Mouse (Mus musculus): ENCODE measurements around the gene Olfr351. TPM values are rescaled to one million over a fixed set of nuclear protein-coding genes. Genes with fewer than 3 reads are reported as not detected.

Olfr351 gene
- not detected in 2 replicates for total RNA-seq (2012; rRNA removed)

GRCm38 (mm10) chr2:36862560-36862959 is at the start of gene Olfr351:
Gene Olfr351, minus strand, starts transcription at chr2:36862660.
- DNase-seq (ENCODE audit: low read depth, low spot score), result no peak
- no peaks in the 10 kb centered on the region for H3K9me3 ChIP-seq (ENCODE audit: control insufficient read depth, insufficient read depth, low read depth, low read length)
- H3K36me3 ChIP-seq (ENCODE audit: control insufficient read depth, insufficient read depth, low read length, poor library complexity, severe bottlenecking), result no peaks in the 10 kb centered on the region
- no peak within 1 kb of the TSS for H3K4me3 ChIP-seq (ENCODE audit: insufficient read depth in 1 of 2, low read depth in 1 of 2, low read length in 2 of 2, poor library complexity in 1 of 2, severe bottlenecking in 1 of 2)
- no peak for TF ChIP-seq ZNF384 (IDR thresholded peaks at IDR 0.05; ENCODE audit: low read depth, low read length)
- TF ChIP-seq MAFK (IDR thresholded peaks at IDR 0.05; ENCODE audit: insufficient read depth, low read depth, low read length), result no peak
- TF ChIP-seq HCFC1 (IDR thresholded peaks at IDR 0.05; ENCODE audit: borderline replicate concordance, insufficient read depth, low read length), result no peak
- no peak for TF ChIP-seq ZC3H11A (IDR thresholded peaks at IDR 0.05; ENCODE audit: borderline replicate concordance, low read depth, low read length)
- no peak for TF ChIP-seq CHD2 (IDR thresholded peaks at IDR 0.05; ENCODE audit: low read depth, low read length)
- in situ Hi-C loops (cut with MboI; ENCODE audit: low sequenced_read_pairs in 2 of 2, unreplicated experiment in 2 of 2), result no loop called here
- no peak within 1 kb of the TSS for H3K27ac ChIP-seq (ENCODE audit: insufficient read depth, low read depth, low read length, poor library complexity, severe bottlenecking)
- H3K9ac ChIP-seq (ENCODE audit: insufficient read depth, low read depth, low read length, poor library complexity, severe bottlenecking), result no peak within 1 kb of the TSS
- H3K4me1 ChIP-seq (ENCODE audit: control insufficient read depth in 2 of 2, insufficient read depth in 2 of 2, low read length in 2 of 2, poor library complexity in 1 of 2), result no peaks in the 10 kb centered on the region

- Histone ChIP-seq H3K27ac (ENCODE audit: insufficient read depth, low read depth, low read length, poor library complexity, severe bottlenecking) (no peak within 1 kb of the TSS), H3K4me3 (ENCODE audit: insufficient read depth in 1 of 2, low read depth in 1 of 2, low read length in 2 of 2, poor library complexity in 1 of 2, severe bottlenecking in 1 of 2) (no peak within 1 kb of the TSS), H3K36me3 (ENCODE audit: control insufficient read depth, insufficient read depth, low read length, poor library complexity, severe bottlenecking) (no peaks in the 10 kb centered on the region), H3K9ac (ENCODE audit: insufficient read depth, low read depth, low read length, poor library complexity, severe bottlenecking) (no peak within 1 kb of the TSS), H3K9me3 (ENCODE audit: control insufficient read depth, insufficient read depth, low read depth, low read length) (no peaks in the 10 kb centered on the region), H3K4me1 (ENCODE audit: control insufficient read depth in 2 of 2, insufficient read depth in 2 of 2, low read length in 2 of 2, poor library complexity in 1 of 2) (no peaks in the 10 kb centered on the region)
- DNase-seq (ENCODE audit: low read depth, low spot score), result no peak
- in situ Hi-C loops (cut with MboI; ENCODE audit: low sequenced_read_pairs in 2 of 2, unreplicated experiment in 2 of 2), result no loop called here
- no peak for TF ChIP-seq HCFC1 (IDR thresholded peaks at IDR 0.05; ENCODE audit: borderline replicate concordance, insufficient read depth, low read length)
- TF ChIP-seq ZC3H11A (IDR thresholded peaks at IDR 0.05; ENCODE audit: borderline replicate concordance, low read depth, low read length), result no peak
- no peak for TF ChIP-seq CHD2 (IDR thresholded peaks at IDR 0.05; ENCODE audit: low read depth, low read length)
- TF ChIP-seq MAFK (IDR thresholded peaks at IDR 0.05; ENCODE audit: insufficient read depth, low read depth, low read length), result no peak
- TF ChIP-seq ZNF384 (IDR thresholded peaks at IDR 0.05; ENCODE audit: low read depth, low read length), result no peak
Observed at GRCm38 (mm10) chr2:36905380-36905779, 42.9 kb upstream of the Olfr351 start, which contains the start of gene Olfr354. Gene Olfr354, plus strand, starts transcription at chr2:36905680.

- no peak for DNase-seq (ENCODE audit: low read depth, low spot score)
- Histone ChIP-seq H3K9ac (ENCODE audit: insufficient read depth, low read depth, low read length, poor library complexity, severe bottlenecking) (no peak overlapping the region), H3K4me1 (ENCODE audit: control insufficient read depth in 2 of 2, insufficient read depth in 2 of 2, low read length in 2 of 2, poor library complexity in 1 of 2) (no peaks in the 10 kb centered on the region), H3K36me3 (ENCODE audit: control insufficient read depth, insufficient read depth, low read length, poor library complexity, severe bottlenecking) (no peaks in the 10 kb centered on the region), H3K9me3 (ENCODE audit: control insufficient read depth, insufficient read depth, low read depth, low read length) (no peaks in the 10 kb centered on the region), H3K27ac (ENCODE audit: insufficient read depth, low read depth, low read length, poor library complexity, severe bottlenecking) (no peak overlapping the region), H3K4me3 (ENCODE audit: insufficient read depth in 1 of 2, low read depth in 1 of 2, low read length in 2 of 2, poor library complexity in 1 of 2, severe bottlenecking in 1 of 2) (no peak overlapping the region)
- no peak for TF ChIP-seq ZC3H11A (IDR thresholded peaks at IDR 0.05; ENCODE audit: borderline replicate concordance, low read depth, low read length)
- no peak for TF ChIP-seq CHD2 (IDR thresholded peaks at IDR 0.05; ENCODE audit: low read depth, low read length)
- no peak for TF ChIP-seq MAFK (IDR thresholded peaks at IDR 0.05; ENCODE audit: insufficient read depth, low read depth, low read length)
- TF ChIP-seq ZNF384 (IDR thresholded peaks at IDR 0.05; ENCODE audit: low read depth, low read length), result no peak
- TF ChIP-seq HCFC1 (IDR thresholded peaks at IDR 0.05; ENCODE audit: borderline replicate concordance, insufficient read depth, low read length), result no peak
- in situ Hi-C loops (cut with MboI; ENCODE audit: low sequenced_read_pairs in 2 of 2, unreplicated experiment in 2 of 2), result no loop called here
Observed at GRCm38 (mm10) chr2:36897114-36897513, 34.7 kb upstream of the Olfr351 start.

- no peaks in the 10 kb centered on the region for H3K9me3 ChIP-seq (ENCODE audit: control insufficient read depth, insufficient read depth, low read depth, low read length)
- no peak within 1 kb of the TSS for H3K27ac ChIP-seq (ENCODE audit: insufficient read depth, low read depth, low read length, poor library complexity, severe bottlenecking)
- H3K9ac ChIP-seq (ENCODE audit: insufficient read depth, low read depth, low read length, poor library complexity, severe bottlenecking), result no peak within 1 kb of the TSS
- in situ Hi-C loops (cut with MboI; ENCODE audit: low sequenced_read_pairs in 2 of 2, unreplicated experiment in 2 of 2), result no loop called here
- H3K36me3 ChIP-seq (ENCODE audit: control insufficient read depth, insufficient read depth, low read length, poor library complexity, severe bottlenecking), result no peaks in the 10 kb centered on the region
- no peak for DNase-seq (ENCODE audit: low read depth, low spot score)
- no peaks in the 10 kb centered on the region for H3K4me1 ChIP-seq (ENCODE audit: control insufficient read depth in 2 of 2, insufficient read depth in 2 of 2, low read length in 2 of 2, poor library complexity in 1 of 2)
- TF ChIP-seq MAFK (IDR thresholded peaks at IDR 0.05; ENCODE audit: insufficient read depth, low read depth, low read length), result no peak
- TF ChIP-seq ZNF384 (IDR thresholded peaks at IDR 0.05; ENCODE audit: low read depth, low read length), result no peak
- TF ChIP-seq ZC3H11A (IDR thresholded peaks at IDR 0.05; ENCODE audit: borderline replicate concordance, low read depth, low read length), result no peak
- no peak for TF ChIP-seq CHD2 (IDR thresholded peaks at IDR 0.05; ENCODE audit: low read depth, low read length)
- no peak for TF ChIP-seq HCFC1 (IDR thresholded peaks at IDR 0.05; ENCODE audit: borderline replicate concordance, insufficient read depth, low read length)
- H3K4me3 ChIP-seq (ENCODE audit: insufficient read depth in 1 of 2, low read depth in 1 of 2, low read length in 2 of 2, poor library complexity in 1 of 2, severe bottlenecking in 1 of 2), result no peak within 1 kb of the TSS
Observed at GRCm38 (mm10) chr2:36892836-36893235, 30.4 kb upstream of the Olfr351 start, which contains the start of gene Olfr353. Gene Olfr353, minus strand, starts transcription at chr2:36892936.

GRCm38 (mm10) chr2:36868160-36868559 is 5.7 kb upstream of the Olfr351 start, which contains the start of gene Olfr352:
Gene Olfr352, plus strand, starts transcription at chr2:36868460.
- DNase-seq (ENCODE audit: low read depth, low spot score), result no peak
- H3K9ac ChIP-seq (ENCODE audit: insufficient read depth, low read depth, low read length, poor library complexity, severe bottlenecking), result no peak within 1 kb of the TSS
- H3K36me3 ChIP-seq (ENCODE audit: control insufficient read depth, insufficient read depth, low read length, poor library complexity, severe bottlenecking), result no peaks in the 10 kb centered on the region
- H3K27ac ChIP-seq (ENCODE audit: insufficient read depth, low read depth, low read length, poor library complexity, severe bottlenecking), result no peak within 1 kb of the TSS
- in situ Hi-C loops (cut with MboI; ENCODE audit: low sequenced_read_pairs in 2 of 2, unreplicated experiment in 2 of 2), result no loop called here
- H3K9me3 ChIP-seq (ENCODE audit: control insufficient read depth, insufficient read depth, low read depth, low read length), result no peaks in the 10 kb centered on the region
- TF ChIP-seq MAFK (IDR thresholded peaks at IDR 0.05; ENCODE audit: insufficient read depth, low read depth, low read length) (no peak), CHD2 (IDR thresholded peaks at IDR 0.05; ENCODE audit: low read depth, low read length) (no peak), HCFC1 (IDR thresholded peaks at IDR 0.05; ENCODE audit: borderline replicate concordance, insufficient read depth, low read length) (no peak), ZNF384 (IDR thresholded peaks at IDR 0.05; ENCODE audit: low read depth, low read length) (no peak), ZC3H11A (IDR thresholded peaks at IDR 0.05; ENCODE audit: borderline replicate concordance, low read depth, low read length) (no peak)
- H3K4me3 ChIP-seq (ENCODE audit: insufficient read depth in 1 of 2, low read depth in 1 of 2, low read length in 2 of 2, poor library complexity in 1 of 2, severe bottlenecking in 1 of 2), result no peak within 1 kb of the TSS
- no peaks in the 10 kb centered on the region for H3K4me1 ChIP-seq (ENCODE audit: control insufficient read depth in 2 of 2, insufficient read depth in 2 of 2, low read length in 2 of 2, poor library complexity in 1 of 2)
